Mouse (Mus musculus): ENCODE data around the gene Ldhc. TPM values are rescaled to one million over a fixed set of nuclear protein-coding genes. Genes with fewer than 3 reads are reported as not detected.
A peak's percentile ranks its signal among the peaks of the same experiment; 100 is the strongest.
"Not testable (repeated sequence)": the region's sequence is repeated elsewhere in the genome, so short reads cannot be mapped to it uniquely, and the experiment has no call there.

The Ldhc gene
- polyA plus RNA-seq, 1 experiment from 2014 or later = 0.11 TPM

DNA sequence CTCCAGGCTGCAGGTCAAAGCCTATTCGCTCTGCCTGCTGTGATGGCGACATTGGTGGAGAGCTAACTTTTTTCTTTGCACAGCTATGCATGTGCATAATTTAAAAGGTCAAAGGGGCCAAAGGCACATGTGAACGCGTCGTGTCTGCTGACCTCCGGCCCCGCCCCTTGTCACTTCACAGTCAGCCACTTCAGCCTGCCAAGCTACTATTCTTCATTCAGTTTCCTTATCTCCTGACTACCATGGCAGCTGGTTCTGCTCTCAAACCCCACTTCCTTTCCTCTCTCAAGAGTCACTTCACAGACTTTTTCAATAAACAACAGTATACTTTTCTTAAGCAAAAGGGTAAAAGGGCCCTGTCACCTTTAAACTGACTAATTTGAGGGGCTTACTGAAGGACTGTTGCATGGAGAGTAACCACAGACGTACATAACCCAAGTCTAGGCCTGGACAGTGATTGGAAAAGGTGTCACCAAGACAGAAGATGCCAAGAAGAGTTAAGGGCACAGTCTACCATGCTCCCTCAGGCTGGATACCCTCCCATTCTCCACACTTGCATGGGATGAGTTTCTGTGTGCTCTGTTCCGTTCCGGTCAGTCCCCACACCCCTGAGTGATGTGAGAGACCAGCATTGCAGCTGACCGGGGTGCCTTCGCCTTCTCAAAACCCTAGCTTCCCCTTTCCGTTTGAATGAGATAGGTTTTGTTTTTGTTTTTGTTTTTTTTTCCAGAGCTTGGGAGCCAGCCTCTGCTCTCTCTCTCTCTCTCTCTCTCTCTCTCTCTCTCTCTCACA, 30.0 kb upstream of the Ldhc start:
- Histone ChIP-seq H3K36me3 (ENCODE audit: insufficient read depth, low read length) (no peaks in the 10 kb centered on the region), H3K4me1 (ENCODE audit: insufficient read depth, low read depth, low read length) (peaks cover 22% of the 10 kb centered on the region; the same call in 1 of the 2 replicates), H3K9ac (replicated peaks; ENCODE audit: low read depth) (no peak overlapping the region), H3K27ac (ENCODE audit: low read length) (peak overlapping the region; percentile 78), H3K4me2 (replicated peaks; ENCODE audit: low read depth, low read length) (no peak overlapping the region), H3K9me3 (ENCODE audit: low read length) (no peaks in the 10 kb centered on the region), H3K27me3 (replicated peaks; ENCODE audit: insufficient read depth, low read length) (no peaks in the 10 kb centered on the region), H3K4me3 (ENCODE audit: low read depth, low read length) (no peak overlapping the region)
- TF ChIP-seq EP300 (IDR thresholded peaks at IDR 0.05) (peak; percentile 50), CTCF (IDR thresholded peaks at IDR 0.05) (no peak)
- 22% methylated on average over 13 of the region's 13 CpGs for WGBS
- ATAC-seq (peak; percentile 76), DNase-seq (ENCODE audit: low spot score) (peak; percentile 94)

DNA sequence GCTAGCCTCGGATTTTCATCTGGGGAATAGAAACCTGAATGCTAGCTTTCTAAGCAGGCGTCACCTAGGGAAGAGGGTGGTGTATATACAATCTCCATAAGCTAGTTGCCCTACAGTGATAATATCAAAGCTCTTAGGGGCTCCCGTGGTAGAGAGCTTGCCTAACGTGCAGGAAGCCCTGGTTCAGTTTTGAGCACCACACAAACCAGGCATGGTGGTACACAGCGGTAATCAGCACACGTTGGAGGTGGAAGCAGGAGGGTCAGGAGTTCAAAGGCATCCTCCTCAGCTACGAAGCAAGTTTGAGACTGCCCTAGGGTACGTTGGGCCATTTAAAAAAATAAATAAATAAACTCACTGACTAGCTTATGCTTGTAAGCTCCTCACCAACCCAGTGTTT, 29.3 kb upstream of the Ldhc start:
- H3K27ac ChIP-seq (ENCODE audit: low read length) = no peak overlapping the region
- WGBS = 66% methylated on average over 8 of the region's 8 CpGs
- no peaks in the 10 kb centered on the region for H3K27me3 ChIP-seq (replicated peaks; ENCODE audit: insufficient read depth, low read length)
- H3K9ac ChIP-seq (replicated peaks; ENCODE audit: low read depth) = no peak overlapping the region
- H3K4me3 ChIP-seq (ENCODE audit: low read depth, low read length) = no peak overlapping the region
- DNase-seq (ENCODE audit: low spot score) (no peak), ATAC-seq (no peak)
- peaks cover 22% of the 10 kb centered on the region; the same call in 1 of the 2 replicates for H3K4me1 ChIP-seq (ENCODE audit: insufficient read depth, low read depth, low read length)
- no peaks in the 10 kb centered on the region for H3K9me3 ChIP-seq (ENCODE audit: low read length)
- no peak overlapping the region for H3K4me2 ChIP-seq (replicated peaks; ENCODE audit: low read depth, low read length)
- no peak for TF ChIP-seq CTCF (IDR thresholded peaks at IDR 0.05)
- no peak for TF ChIP-seq EP300 (IDR thresholded peaks at IDR 0.05)
- no peaks in the 10 kb centered on the region for H3K36me3 ChIP-seq (ENCODE audit: insufficient read depth, low read length)

- not testable (repeated sequence) for H3K9me3 ChIP-seq (ENCODE audit: low read length); H3K36me3 ChIP-seq (ENCODE audit: insufficient read depth, low read length); H3K27ac ChIP-seq (ENCODE audit: low read length); ATAC-seq; H3K4me3 ChIP-seq (ENCODE audit: low read depth, low read length); H3K4me2 ChIP-seq (replicated peaks; ENCODE audit: low read depth, low read length); DNase-seq (ENCODE audit: low spot score); H3K27me3 ChIP-seq (replicated peaks; ENCODE audit: insufficient read depth, low read length); H3K9ac ChIP-seq (replicated peaks; ENCODE audit: low read depth)
- peaks cover 21% of the 10 kb centered on the region; the same call in 1 of the 2 replicates for H3K4me1 ChIP-seq (ENCODE audit: insufficient read depth, low read depth, low read length)
- 85% methylated on average over 11 of the region's 11 CpGs for WGBS
Observed at GRCm38 (mm10) chr7:46832112-46832810, 28.7 kb upstream of the Ldhc start.

GRCm38 (mm10) chr7:46833266-46833665, 27.7 kb upstream of the Ldhc start:
- Histone ChIP-seq H3K27me3 (replicated peaks; ENCODE audit: insufficient read depth, low read length) (no peaks in the 10 kb centered on the region), H3K9me3 (ENCODE audit: low read length) (no peaks in the 10 kb centered on the region), H3K4me3 (ENCODE audit: low read depth, low read length) (no peak overlapping the region), H3K4me2 (replicated peaks; ENCODE audit: low read depth, low read length) (no peak overlapping the region), H3K36me3 (ENCODE audit: insufficient read depth, low read length) (no peaks in the 10 kb centered on the region), H3K9ac (replicated peaks; ENCODE audit: low read depth) (no peak overlapping the region), H3K27ac (ENCODE audit: low read length) (peak overlapping the region; percentile 15; the same call in 1 of the 2 replicates), H3K4me1 (ENCODE audit: insufficient read depth, low read depth, low read length) (peaks cover 22% of the 10 kb centered on the region; the same call in 1 of the 2 replicates)
- no peak for TF ChIP-seq CTCF (IDR thresholded peaks at IDR 0.05)
- TF ChIP-seq EP300 (IDR thresholded peaks at IDR 0.05) = no peak
- ATAC-seq (peak; percentile 82), DNase-seq (ENCODE audit: low spot score) (peak; percentile 91)
- 42% methylated on average over 6 of the region's 6 CpGs for WGBS

- no peaks in the 10 kb centered on the region for H3K9me3 ChIP-seq (ENCODE audit: low read length)
- ATAC-seq (no peak), DNase-seq (ENCODE audit: low spot score) (peak; percentile 28)
- H3K9ac ChIP-seq (replicated peaks; ENCODE audit: low read depth) = no peak overlapping the region
- H3K4me3 ChIP-seq (ENCODE audit: low read depth, low read length) = no peak overlapping the region
- whole genome bisulfite sequencing = 71% methylated on average over 7 of the region's 7 CpGs
- TF ChIP-seq CTCF (IDR thresholded peaks at IDR 0.05) = no peak
- TF ChIP-seq EP300 (IDR thresholded peaks at IDR 0.05) = no peak
- peaks cover 22% of the 10 kb centered on the region; the same call in 1 of the 2 replicates for H3K4me1 ChIP-seq (ENCODE audit: insufficient read depth, low read depth, low read length)
- no peak overlapping the region for H3K4me2 ChIP-seq (replicated peaks; ENCODE audit: low read depth, low read length)
- peak overlapping the region; percentile 15; the same call in 1 of the 2 replicates for H3K27ac ChIP-seq (ENCODE audit: low read length)
- no peaks in the 10 kb centered on the region for H3K36me3 ChIP-seq (ENCODE audit: insufficient read depth, low read length)
- H3K27me3 ChIP-seq (replicated peaks; ENCODE audit: insufficient read depth, low read length) = no peaks in the 10 kb centered on the region
Observed at GRCm38 (mm10) chr7:46833670-46834255, 27.2 kb upstream of the Ldhc start.

DNA sequence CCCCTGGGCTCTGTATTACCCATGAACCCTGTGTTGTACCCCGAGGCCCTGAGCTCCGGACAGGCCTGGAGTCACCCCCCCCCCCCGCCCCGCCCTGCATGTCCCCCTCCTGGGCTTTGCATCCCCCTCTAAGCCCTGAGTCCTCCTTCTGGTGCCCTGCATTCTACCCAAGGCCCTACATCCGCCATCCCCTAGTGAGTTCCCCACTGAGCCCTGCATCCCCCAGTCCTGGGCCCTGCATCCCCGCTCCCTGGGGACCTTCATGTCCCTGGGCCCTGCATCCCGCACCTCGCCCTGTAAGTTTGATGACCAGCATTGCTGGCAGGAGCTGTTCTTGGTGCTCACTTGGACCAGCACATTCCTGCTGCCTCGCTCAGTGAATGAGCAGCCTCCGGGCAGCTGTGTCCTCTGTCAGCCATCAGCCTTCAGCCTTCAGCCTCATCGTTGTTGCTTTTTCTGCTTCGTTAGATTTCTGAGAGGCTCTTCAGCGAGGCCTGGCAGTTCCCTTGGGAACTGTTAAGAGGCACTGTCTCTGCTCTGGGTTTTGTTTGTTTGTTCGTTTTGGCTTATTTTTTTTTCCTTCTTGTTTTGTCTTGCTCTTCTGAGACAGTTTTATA, 25.9 kb upstream of the Ldhc start:
- H3K9me3 ChIP-seq (ENCODE audit: low read length) = no peaks in the 10 kb centered on the region
- DNase-seq (ENCODE audit: low spot score) (no peak), ATAC-seq (no peak)
- no peaks in the 10 kb centered on the region for H3K27me3 ChIP-seq (replicated peaks; ENCODE audit: insufficient read depth, low read length)
- no peak overlapping the region for H3K4me3 ChIP-seq (ENCODE audit: low read depth, low read length)
- no peak overlapping the region for H3K27ac ChIP-seq (ENCODE audit: low read length)
- TF ChIP-seq CTCF (IDR thresholded peaks at IDR 0.05) (no peak), EP300 (IDR thresholded peaks at IDR 0.05) (no peak)
- H3K4me2 ChIP-seq (replicated peaks; ENCODE audit: low read depth, low read length) = no peak overlapping the region
- no peak overlapping the region for H3K9ac ChIP-seq (replicated peaks; ENCODE audit: low read depth)
- WGBS = 55% methylated on average over 9 of the region's 14 CpGs
- peaks cover 31% of the 10 kb centered on the region for H3K4me1 ChIP-seq (ENCODE audit: insufficient read depth, low read depth, low read length)
- no peaks in the 10 kb centered on the region for H3K36me3 ChIP-seq (ENCODE audit: insufficient read depth, low read length)
